8 mouse cellular contexts compared by ENCODE assay signal in genomic region chr6:126940451-126940850, GRCm38 (mm10). TPM values are rescaled to one million over a fixed set of nuclear protein-coding genes. Genes with fewer than 3 reads are reported as not detected.
DNase-seq lines count a peak whose midpoint lies in the region; ATAC-seq and TF ChIP-seq lines count a peak whose summit lies in the region.

No protein-coding gene starts in this region.

- H3K27ac ChIP-seq in gastrocnemius, adult 2 months, result peak overlapping the region; percentile 96
- no peak overlapping the region for H3K27ac ChIP-seq in hindbrain, embryonic 16.5 days (ENCODE audit: low read depth, low read length)

- intact Hi-C loops in gastrocnemius, adult 2 months (cut with DNase I), result no loop called here
- intact Hi-C loops in gastrocnemius, postnatal 36 days (cut with DNase I), result loop anchor here (10.0 kb wide), 1 partner anchor 514 kb away; no protein-coding TSS in a partner anchor

- TF ChIP-seq CTCF in gastrocnemius, adult 2 months (IDR thresholded peaks at IDR 0.05), result peak; percentile 21; the same call in 1 of the 2 replicates

- no peaks in the 10 kb centered on the region for H3K9me3 ChIP-seq in hindbrain, embryonic 16.5 days (ENCODE audit: control insufficient read depth, low read length)

- DNase-seq in gastrocnemius, adult 2 months, result no peak
- no peak for DNase-seq in gastrocnemius, postnatal 36 days
- peak; percentile 46 for DNase-seq in CD4-positive helper T cell, adult 2 months (ENCODE audit: low read depth, low spot score)
- peak; percentile 42 for DNase-seq in embryo, embryonic 10.5 days (ENCODE audit: low spot score)
- peak; percentile 10 for DNase-seq in mesoderm, embryonic 11.5 days (ENCODE audit: low read depth, low spot score)
- DNase-seq in T-cell, adult 2 months (ENCODE audit: low spot score), result no peak
- no peak for DNase-seq in urinary bladder, adult 18-20 months (ENCODE audit: low spot score in 2 of 2)

- ATAC-seq in hindbrain, embryonic 16.5 days, result no peak; the same call in 1 of the 2 replicates

- peak overlapping the region; percentile 71; the same call in 1 of the 2 replicates for H3K9ac ChIP-seq in hindbrain, embryonic 16.5 days (ENCODE audit: low read depth, low read length)

- no peaks in the 10 kb centered on the region for H3K27me3 ChIP-seq in hindbrain, embryonic 16.5 days (replicated peaks; ENCODE audit: control insufficient read depth, insufficient read depth, low read length)

- H3K36me3 ChIP-seq in hindbrain, embryonic 16.5 days (ENCODE audit: control insufficient read depth, insufficient read depth, low read length), result peaks cover 13% of the 10 kb centered on the region

- peaks cover 15% of the 10 kb centered on the region for H3K4me1 ChIP-seq in hindbrain, embryonic 16.5 days (ENCODE audit: control insufficient read depth, insufficient read depth, low read depth, low read length)

- WGBS in hindbrain, embryonic 16.5 days, result 4% methylated on average over 5 of the region's 5 CpGs

- H3K4me2 ChIP-seq in hindbrain, embryonic 16.5 days (ENCODE audit: low read length), result peak overlapping the region; percentile 71

- H3K4me3 ChIP-seq in gastrocnemius, adult 2 months, result peak overlapping the region; percentile 86
- H3K4me3 ChIP-seq in hindbrain, embryonic 16.5 days (ENCODE audit: low read length), result peak overlapping the region; percentile 83

RNA-seq across cellular contexts. Expression of gene D6Wsu163e, which starts 0.7 kb away (rescaled TPM):
- 1 to 10 TPM; 5.0 to 8.6 TPM for total RNA-seq in gastrocnemius, adult 2 months (2021)
- total RNA-seq in gastrocnemius, postnatal 36 days (2021), result 1 to 10 TPM; 6.3 to 8.4 TPM
- polyA plus RNA-seq in hindbrain, embryonic 16.5 days (2015; fragmentation: Nextera tagmentation; extraction: Ambion mirVana), result 30.2 and 32.2 TPM in 2 replicates

RNA-seq across cellular contexts. Expression of gene Rad51ap1, which starts 1.1 kb away (rescaled TPM):
- total RNA-seq in gastrocnemius, adult 2 months (2021), result under 1 TPM in 1 of 2 experiments, not detected in 1; 0.47 TPM
- total RNA-seq in gastrocnemius, postnatal 36 days (2021), result under 1 TPM; 0.47 to 0.64 TPM
- polyA plus RNA-seq in hindbrain, embryonic 16.5 days (2015; fragmentation: Nextera tagmentation; extraction: Ambion mirVana), result 15.2 and 17.1 TPM in 2 replicates

RNA-seq across cellular contexts. Expression of gene Dyrk4, which starts 18.8 kb away (rescaled TPM):
- not detected for total RNA-seq in gastrocnemius, adult 2 months (2021)
- total RNA-seq in gastrocnemius, postnatal 36 days (2021), result not detected
- polyA plus RNA-seq in hindbrain, embryonic 16.5 days (2015; fragmentation: Nextera tagmentation; extraction: Ambion mirVana), result 0.14 TPM in 1 of 2 replicates, not detected in the other

Comparison
In these comparisons a context has a peak if more than half of its experiments do, and no peak if none do; other contexts are left out.
1. DNase-seq: peak in CD4-positive helper T cell, adult 2 months (single experiment), embryo, embryonic 10.5 days (single experiment) and mesoderm, embryonic 11.5 days (single experiment); none in gastrocnemius, adult 2 months (single experiment), gastrocnemius, postnatal 36 days (0 of 2), T-cell, adult 2 months (single experiment) and urinary bladder, adult 18-20 months (0 of 2).